Mouse (Mus musculus): ENCODE results near the gene Cntn6. TPM values are rescaled to one million over a fixed set of nuclear protein-coding genes. Genes with fewer than 3 reads are reported as not detected.

Cntn6 gene
- polyA plus RNA-seq, 1 experiment: 0.09 TPM

DNA sequence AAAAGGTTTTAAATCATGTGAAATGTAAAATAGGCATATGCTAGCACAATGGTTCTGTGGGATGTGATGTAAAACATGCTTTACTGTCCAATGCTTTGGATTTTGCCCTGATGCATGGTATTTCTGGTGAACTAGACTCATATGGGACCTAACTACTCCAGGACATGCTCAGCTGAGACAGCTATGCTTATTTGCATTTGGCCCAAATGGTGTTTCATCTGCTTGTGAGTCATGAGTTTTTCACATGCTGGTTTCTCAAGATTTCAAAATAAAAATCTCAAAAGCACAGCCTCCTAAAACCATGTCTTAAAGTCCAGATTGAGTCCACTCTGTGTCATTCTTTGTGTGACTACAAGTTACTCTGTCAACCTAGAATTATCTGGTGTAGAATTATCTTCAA lies 77.0 kb downstream of the Cntn6 start:
- Histone ChIP-seq H3K27me3 (replicated peaks; ENCODE audit: control insufficient read depth, insufficient read depth, low read length) (no peaks in the 10 kb centered on the region), H3K4me1 (ENCODE audit: control insufficient read depth, insufficient read depth, low read length) (no peaks in the 10 kb centered on the region), H3K27ac (ENCODE audit: insufficient read depth, low read depth, low read length) (no peak overlapping the region), H3K36me3 (ENCODE audit: control insufficient read depth, insufficient read depth, low read length) (no peaks in the 10 kb centered on the region), H3K4me3 (ENCODE audit: insufficient read depth, low read depth, low read length) (no peak overlapping the region)
- DNase-seq: no peak
- no peak for TF ChIP-seq POLR2A (IDR thresholded peaks at IDR 0.05; ENCODE audit: low read depth, low read length)

DNA sequence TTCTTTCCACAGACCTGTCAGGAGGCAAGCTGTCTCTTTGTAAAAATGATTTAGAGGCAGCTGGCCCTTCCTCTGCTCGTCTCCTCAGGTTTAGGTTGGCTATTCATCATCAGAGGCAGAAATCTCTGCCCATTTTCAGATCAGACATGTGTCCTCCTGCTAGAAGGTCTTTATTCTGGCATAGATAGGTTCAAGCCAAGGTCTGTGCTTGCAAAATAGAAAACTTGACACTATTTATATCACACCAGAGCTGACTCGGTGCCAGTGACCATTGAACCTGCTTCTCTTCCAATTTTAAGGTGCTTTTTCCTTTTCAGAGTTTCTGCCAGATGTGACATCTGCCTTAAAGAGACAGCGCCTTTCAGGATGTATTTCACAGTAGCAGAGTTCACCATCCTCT lies 95.4 kb downstream of the Cntn6 start:
- WGBS: 51% methylated on average over 3 of the region's 3 CpGs
- no peak overlapping the region for H3K27ac ChIP-seq (ENCODE audit: insufficient read depth, low read depth, low read length)
- no peak for DNase-seq

DNA sequence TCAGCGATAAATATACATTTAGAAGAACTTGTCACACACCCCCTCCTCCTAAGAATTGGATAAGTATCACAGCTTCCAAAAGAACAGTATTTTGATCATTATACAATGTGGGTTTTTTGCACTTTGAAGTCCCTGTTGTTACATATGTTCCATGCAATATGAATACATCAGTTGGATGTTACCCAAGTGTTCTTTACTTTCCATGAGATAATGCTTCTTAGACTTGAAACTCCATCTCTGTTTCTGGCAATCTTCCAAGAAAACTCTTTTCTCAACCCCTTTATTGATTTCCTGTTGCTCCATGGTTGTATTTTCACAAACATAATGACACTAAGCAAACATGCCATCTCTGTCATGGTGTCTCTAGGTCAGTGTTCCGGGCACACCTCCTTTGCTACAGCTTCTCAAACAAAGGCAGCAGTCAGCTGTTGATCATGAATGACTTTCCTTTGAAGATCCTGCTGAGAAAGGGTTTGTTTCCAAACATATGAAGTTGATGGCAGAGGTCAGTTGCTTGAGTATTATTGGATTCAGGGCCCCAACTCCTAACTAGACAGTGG lies 108.3 kb downstream of the Cntn6 start:
- 75% methylated on average over 2 of the region's 2 CpGs for WGBS
- Histone ChIP-seq H3K27me3 (replicated peaks; ENCODE audit: control insufficient read depth, insufficient read depth, low read length) (no peaks in the 10 kb centered on the region), H3K27ac (ENCODE audit: insufficient read depth, low read depth, low read length) (no peak overlapping the region), H3K36me3 (ENCODE audit: control insufficient read depth, insufficient read depth, low read length) (no peaks in the 10 kb centered on the region), H3K4me1 (ENCODE audit: control insufficient read depth, insufficient read depth, low read length) (no peaks in the 10 kb centered on the region), H3K4me3 (ENCODE audit: insufficient read depth, low read depth, low read length) (no peak overlapping the region)
- no peak for TF ChIP-seq CTCF (conservative IDR thresholded peaks at IDR 0.05; ENCODE audit: insufficient read depth, insufficient read length, low read depth, low read length)
- TF ChIP-seq POLR2A (IDR thresholded peaks at IDR 0.05; ENCODE audit: low read depth, low read length): no peak
- no peak for DNase-seq

More for the DNA sequence above, 95.4 kb downstream of the Cntn6 start:
- no peaks in the 10 kb centered on the region for H3K36me3 ChIP-seq (ENCODE audit: control insufficient read depth, insufficient read depth, low read length)
- no peaks in the 10 kb centered on the region for H3K4me1 ChIP-seq (ENCODE audit: control insufficient read depth, insufficient read depth, low read length)
- no peaks in the 10 kb centered on the region for H3K27me3 ChIP-seq (replicated peaks; ENCODE audit: control insufficient read depth, insufficient read depth, low read length)
- TF ChIP-seq CTCF (conservative IDR thresholded peaks at IDR 0.05; ENCODE audit: insufficient read depth, insufficient read length, low read depth, low read length) (no peak), POLR2A (IDR thresholded peaks at IDR 0.05; ENCODE audit: low read depth, low read length) (no peak)
- no peak overlapping the region for H3K4me3 ChIP-seq (ENCODE audit: insufficient read depth, low read depth, low read length)

DNA sequence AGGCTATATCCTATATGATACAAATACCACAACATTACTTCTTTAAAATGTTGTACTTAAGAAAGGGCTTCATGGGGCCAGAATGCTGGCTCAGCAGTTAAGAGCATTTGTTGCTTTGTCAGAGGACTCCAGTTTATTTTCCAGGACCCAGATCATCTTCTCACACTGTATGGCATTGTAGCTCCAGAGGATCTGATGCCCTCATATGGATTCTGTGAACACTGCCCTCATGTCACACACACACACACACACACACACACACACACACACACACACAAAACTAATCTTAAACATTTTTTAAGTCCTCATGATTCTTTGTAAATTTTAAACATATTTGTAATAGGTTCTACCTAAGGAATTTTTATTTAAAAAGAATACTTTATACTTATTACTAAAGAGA lies 110.3 kb downstream of the Cntn6 start:
- TF ChIP-seq CTCF (conservative IDR thresholded peaks at IDR 0.05; ENCODE audit: insufficient read depth, insufficient read length, low read depth, low read length): no peak
- no peak for TF ChIP-seq POLR2A (IDR thresholded peaks at IDR 0.05; ENCODE audit: low read depth, low read length)
- H3K36me3 ChIP-seq (ENCODE audit: control insufficient read depth, insufficient read depth, low read length): no peaks in the 10 kb centered on the region
- no peaks in the 10 kb centered on the region for H3K27me3 ChIP-seq (replicated peaks; ENCODE audit: control insufficient read depth, insufficient read depth, low read length)
- H3K4me1 ChIP-seq (ENCODE audit: control insufficient read depth, insufficient read depth, low read length): no peaks in the 10 kb centered on the region
- H3K27ac ChIP-seq (ENCODE audit: insufficient read depth, low read depth, low read length): no peak overlapping the region
- no peak overlapping the region for H3K4me3 ChIP-seq (ENCODE audit: insufficient read depth, low read depth, low read length)
- no peak for DNase-seq

DNA sequence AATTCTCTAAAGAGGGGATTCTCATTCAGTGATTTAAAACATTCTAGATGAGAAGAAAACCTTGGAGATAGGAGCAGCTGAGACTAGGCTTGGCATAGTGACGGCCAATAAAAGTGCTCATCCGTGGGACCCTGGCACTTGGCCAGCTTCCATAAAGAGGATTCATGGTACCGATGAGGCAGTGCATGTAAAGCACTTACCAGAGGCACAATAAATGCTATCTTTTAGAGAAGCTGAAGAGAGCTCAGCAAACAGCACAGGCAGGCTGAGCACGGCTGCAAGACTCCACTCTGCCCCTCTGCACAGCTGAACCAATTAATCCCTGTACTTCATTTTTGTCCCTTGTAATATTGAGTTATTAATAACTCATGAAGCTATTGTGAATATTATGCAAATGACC lies 110.8 kb downstream of the Cntn6 start:
- no peaks in the 10 kb centered on the region for H3K27me3 ChIP-seq (replicated peaks; ENCODE audit: control insufficient read depth, insufficient read depth, low read length)
- no peak overlapping the region for H3K27ac ChIP-seq (ENCODE audit: insufficient read depth, low read depth, low read length)
- H3K36me3 ChIP-seq (ENCODE audit: control insufficient read depth, insufficient read depth, low read length): no peaks in the 10 kb centered on the region
- no peak for DNase-seq
- WGBS: 44% methylated on average over 4 of the region's 4 CpGs
- H3K4me1 ChIP-seq (ENCODE audit: control insufficient read depth, insufficient read depth, low read length): no peaks in the 10 kb centered on the region
- no peak for TF ChIP-seq POLR2A (IDR thresholded peaks at IDR 0.05; ENCODE audit: low read depth, low read length)
- no peak for TF ChIP-seq CTCF (conservative IDR thresholded peaks at IDR 0.05; ENCODE audit: insufficient read depth, insufficient read length, low read depth, low read length)
- no peak overlapping the region for H3K4me3 ChIP-seq (ENCODE audit: insufficient read depth, low read depth, low read length)

DNA sequence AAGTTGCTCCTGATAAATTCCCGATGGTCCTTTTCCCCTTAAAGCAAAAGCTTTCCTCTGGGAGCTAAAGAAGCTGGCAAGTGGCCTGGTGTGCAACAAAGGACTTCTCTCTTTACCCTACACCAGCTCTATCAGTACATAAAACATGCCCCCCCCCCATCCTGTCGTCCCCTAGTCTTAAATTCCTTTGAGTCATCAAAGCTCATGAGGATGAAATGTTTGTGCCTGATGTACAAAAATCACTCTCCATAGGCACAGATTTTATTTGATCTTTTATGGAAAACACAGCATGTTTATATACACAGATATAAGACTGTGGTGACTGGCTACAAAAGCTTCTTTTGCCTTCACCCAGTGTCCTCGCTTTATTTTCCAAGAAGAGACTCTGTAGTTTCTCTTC lies 112.6 kb downstream of the Cntn6 start:
- 49% methylated on average over 3 of the region's 3 CpGs for WGBS
- no peak overlapping the region for H3K4me3 ChIP-seq (ENCODE audit: insufficient read depth, low read depth, low read length)

DNA sequence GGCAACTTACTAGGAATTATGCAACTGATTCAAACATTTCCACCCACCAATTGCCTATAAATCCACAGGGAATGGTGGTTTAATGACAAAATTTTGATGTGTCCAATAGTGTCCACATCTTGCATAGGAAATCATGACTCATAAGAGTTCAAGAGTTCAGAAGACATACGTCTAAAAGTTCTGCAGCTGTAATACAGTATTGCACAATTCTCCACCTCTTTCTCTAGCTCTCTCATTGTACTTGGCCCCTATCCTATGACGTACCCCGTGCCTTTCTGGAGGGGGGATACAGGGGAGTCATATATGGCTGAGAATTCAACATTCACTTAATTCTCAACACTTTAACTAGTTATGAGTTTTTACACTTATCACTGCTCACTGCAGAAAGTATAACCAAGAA lies 160.9 kb downstream of the Cntn6 start:
- no peaks in the 10 kb centered on the region for H3K36me3 ChIP-seq (ENCODE audit: control insufficient read depth, insufficient read depth, low read length)
- TF ChIP-seq POLR2A (IDR thresholded peaks at IDR 0.05; ENCODE audit: low read depth, low read length) (no peak), CTCF (conservative IDR thresholded peaks at IDR 0.05; ENCODE audit: insufficient read depth, insufficient read length, low read depth, low read length) (no peak)
- WGBS: 71% methylated on average over 3 of the region's 3 CpGs
- H3K4me1 ChIP-seq (ENCODE audit: control insufficient read depth, insufficient read depth, low read length): no peaks in the 10 kb centered on the region
- H3K27me3 ChIP-seq (replicated peaks; ENCODE audit: control insufficient read depth, insufficient read depth, low read length): no peaks in the 10 kb centered on the region
- H3K27ac ChIP-seq (ENCODE audit: insufficient read depth, low read depth, low read length): no peak overlapping the region
- no peak for DNase-seq
- no peak overlapping the region for H3K4me3 ChIP-seq (ENCODE audit: insufficient read depth, low read depth, low read length)

More for the DNA sequence above, 112.6 kb downstream of the Cntn6 start:
- Histone ChIP-seq H3K4me1 (ENCODE audit: control insufficient read depth, insufficient read depth, low read length) (no peaks in the 10 kb centered on the region), H3K27ac (ENCODE audit: insufficient read depth, low read depth, low read length) (no peak overlapping the region), H3K27me3 (replicated peaks; ENCODE audit: control insufficient read depth, insufficient read depth, low read length) (no peaks in the 10 kb centered on the region), H3K36me3 (ENCODE audit: control insufficient read depth, insufficient read depth, low read length) (no peaks in the 10 kb centered on the region)
- DNase-seq: no peak
- no peak for TF ChIP-seq POLR2A (IDR thresholded peaks at IDR 0.05; ENCODE audit: low read depth, low read length)
- no peak for TF ChIP-seq CTCF (conservative IDR thresholded peaks at IDR 0.05; ENCODE audit: insufficient read depth, insufficient read length, low read depth, low read length)

DNA sequence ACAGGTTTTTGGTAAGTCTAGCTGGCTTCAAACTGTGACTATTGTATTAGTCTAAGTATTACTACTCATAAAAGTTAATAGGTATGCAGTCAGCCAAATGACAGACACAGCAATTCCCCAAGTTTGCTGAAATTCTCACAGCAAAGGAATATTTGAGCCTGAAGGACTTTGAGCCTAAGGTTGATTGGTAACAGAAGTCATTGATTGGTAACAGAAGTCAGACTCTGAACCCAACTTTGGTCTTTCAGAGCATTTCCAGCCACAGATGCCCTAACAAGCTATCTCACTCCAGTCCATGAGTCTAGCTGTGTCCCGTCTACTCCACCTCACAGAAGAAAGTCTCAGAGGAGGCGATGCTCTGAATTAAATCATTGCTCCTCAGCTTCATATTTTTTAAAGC lies 176.1 kb downstream of the Cntn6 start:
- H3K4me3 ChIP-seq (ENCODE audit: insufficient read depth, low read depth, low read length): no peak overlapping the region
- H3K27me3 ChIP-seq (replicated peaks; ENCODE audit: control insufficient read depth, insufficient read depth, low read length): no peaks in the 10 kb centered on the region
- TF ChIP-seq POLR2A (IDR thresholded peaks at IDR 0.05; ENCODE audit: low read depth, low read length): no peak
- TF ChIP-seq CTCF (conservative IDR thresholded peaks at IDR 0.05; ENCODE audit: insufficient read depth, insufficient read length, low read depth, low read length): no peak
- no peak overlapping the region for H3K27ac ChIP-seq (ENCODE audit: insufficient read depth, low read depth, low read length)
- no peaks in the 10 kb centered on the region for H3K4me1 ChIP-seq (ENCODE audit: control insufficient read depth, insufficient read depth, low read length)
- 90% methylated on average over 2 of the region's 2 CpGs for WGBS
- no peaks in the 10 kb centered on the region for H3K36me3 ChIP-seq (ENCODE audit: control insufficient read depth, insufficient read depth, low read length)
- DNase-seq: no peak

Data from kidney, adult 2 months (tissue).